Mouse (Mus musculus): ENCODE results near the gene Olfm2. TPM values are rescaled to one million over a fixed set of nuclear protein-coding genes. Genes with fewer than 3 reads are reported as not detected.

The Olfm2 gene
- total and polyA plus RNA-seq, 3 experiments, result 0.08 to 0.47 TPM; not detected in 1

- dilution Hi-C loops (cut with MboI; ENCODE audit: extremely low pct_ligation_motif_present, extremely low pct_unique_long_range_greater_than_20kb, low sequenced_read_pairs), result no loop called here
These were observed 32.6 kb downstream of the Olfm2 start for GRCm38 (mm10) chr9:20713478-20713987.

DNA sequence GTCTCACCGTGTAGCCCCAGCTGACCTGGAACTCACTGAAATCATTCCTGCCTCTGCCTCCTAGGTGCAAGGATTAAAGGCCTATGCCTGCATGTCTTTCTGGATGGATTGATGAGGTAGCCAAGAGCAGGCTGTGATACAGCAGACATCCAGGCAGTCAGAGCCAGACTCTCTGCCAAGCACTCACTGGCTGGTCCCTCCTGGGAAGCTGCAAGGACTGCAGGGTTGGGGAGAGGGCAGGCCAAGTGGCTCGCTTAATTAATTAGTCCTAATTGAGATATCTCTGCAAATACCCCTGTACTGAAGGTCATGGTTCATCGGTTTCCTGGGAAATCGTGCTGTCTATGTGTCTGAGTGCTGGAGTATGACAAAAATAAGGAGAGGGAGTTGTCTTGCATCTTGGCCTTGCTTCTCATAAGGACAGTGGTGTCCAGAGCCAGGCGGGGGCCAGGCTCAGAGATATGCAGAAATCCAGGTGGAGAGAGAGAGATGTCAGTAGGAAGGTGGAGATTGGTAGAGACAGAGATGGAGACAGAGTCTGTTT is 33.1 kb downstream of the Olfm2 start:
- DNase-seq (ENCODE audit: extremely low read depth), result no peak
- dilution Hi-C loops (cut with MboI; ENCODE audit: extremely low pct_ligation_motif_present, extremely low pct_unique_long_range_greater_than_20kb, low sequenced_read_pairs) (no loop called here), in situ Hi-C loops (cut with MboI; ENCODE audit: low pct_ligation_motif_present, low pct_unique_long_range_greater_than_20kb, low sequenced_read_pairs) (no loop called here)
- H3K9ac ChIP-seq (ENCODE audit: insufficient read depth, low read depth), result no peak overlapping the region
- H3K79me2 ChIP-seq (replicated peaks; ENCODE audit: control insufficient read depth, extremely low read depth, insufficient read depth, poor library complexity, severe bottlenecking), result no peaks in the 10 kb centered on the region
- no peak overlapping the region for H3K4me3 ChIP-seq (replicated peaks in 1 of 3; ENCODE audit: low read depth in 2 of 3, low read length in 2 of 3, poor library complexity in 1 of 3)
- no peaks in the 10 kb centered on the region for H3K36me3 ChIP-seq (replicated peaks in 1 of 2; ENCODE audit: control insufficient read depth in 1 of 2, insufficient read depth in 1 of 2, low read length in 1 of 2)
- H3K4me2 ChIP-seq (ENCODE audit: insufficient read depth, low read depth, poor library complexity, severe bottlenecking), result no peak overlapping the region
- no peak overlapping the region for H3K27ac ChIP-seq (ENCODE audit: insufficient read depth, low read depth)
- H3K4me1 ChIP-seq (ENCODE audit: control insufficient read depth in 1 of 2, insufficient read depth in 2 of 2), result no peaks in the 10 kb centered on the region
- no peak for TF ChIP-seq RAD21 (IDR thresholded peaks at IDR 0.05; ENCODE audit: low read depth, low read length)
- TF ChIP-seq JUN (IDR thresholded peaks at IDR 0.05; ENCODE audit: insufficient read depth, low read depth, low read length), result no peak
- no peak for TF ChIP-seq JUND (conservative IDR thresholded peaks at IDR 0.05; ENCODE audit: low read depth, low read length)
- peaks cover 9% of the 10 kb centered on the region for H3K9me3 ChIP-seq (replicated peaks; ENCODE audit: low read length)
- H3K27me3 ChIP-seq (replicated peaks), result peaks cover 69% of the 10 kb centered on the region

More at GRCm38 (mm10) chr9:20713478-20713987, 32.6 kb downstream of the Olfm2 start:
- Histone ChIP-seq H3K27ac (ENCODE audit: insufficient read depth, low read depth) (no peak overlapping the region), H3K4me2 (ENCODE audit: insufficient read depth, low read depth, poor library complexity, severe bottlenecking) (no peak overlapping the region), H3K9ac (ENCODE audit: insufficient read depth, low read depth) (no peak overlapping the region), H3K36me3 (replicated peaks in 1 of 2; ENCODE audit: control insufficient read depth in 1 of 2, insufficient read depth in 1 of 2, low read length in 1 of 2) (no peaks in the 10 kb centered on the region), H3K79me2 (replicated peaks; ENCODE audit: control insufficient read depth, extremely low read depth, insufficient read depth, poor library complexity, severe bottlenecking) (no peaks in the 10 kb centered on the region), H3K9me3 (replicated peaks; ENCODE audit: low read length) (peaks cover 12% of the 10 kb centered on the region), H3K4me3 (replicated peaks in 1 of 3; ENCODE audit: low read depth in 2 of 3, low read length in 2 of 3, poor library complexity in 1 of 3) (no peak overlapping the region), H3K4me1 (ENCODE audit: control insufficient read depth in 1 of 2, insufficient read depth in 2 of 2) (no peaks in the 10 kb centered on the region), H3K27me3 (replicated peaks) (peaks cover 68% of the 10 kb centered on the region)
- in situ Hi-C loops (cut with MboI; ENCODE audit: low pct_ligation_motif_present, low pct_unique_long_range_greater_than_20kb, low sequenced_read_pairs), result no loop called here
- TF ChIP-seq GABPA (IDR thresholded peaks at IDR 0.05; ENCODE audit: insufficient replicate concordance, low read depth, low read length), result no peak
- TF ChIP-seq UBTF (IDR thresholded peaks at IDR 0.05; ENCODE audit: low read depth, low read length), result no peak
- TF ChIP-seq RCOR1 (conservative IDR thresholded peaks at IDR 0.05; ENCODE audit: low read depth, low read length), result no peak
- TF ChIP-seq NELFE (IDR thresholded peaks at IDR 0.05; ENCODE audit: low read depth, low read length), result no peak
- no peak for TF ChIP-seq MYC (IDR thresholded peaks at IDR 0.05; ENCODE audit: low read depth, low read length)
- TF ChIP-seq HCFC1 (IDR thresholded peaks at IDR 0.05; ENCODE audit: low read depth, low read length), result no peak
- TF ChIP-seq E2F4 (IDR thresholded peaks at IDR 0.05; ENCODE audit: insufficient replicate concordance, low read depth, low read length), result no peak
- TF ChIP-seq SMC3 (IDR thresholded peaks at IDR 0.05; ENCODE audit: low read depth, low read length), result no peak
- no peak for DNase-seq (ENCODE audit: extremely low read depth)

- dilution Hi-C loops (cut with MboI; ENCODE audit: extremely low pct_ligation_motif_present, extremely low pct_unique_long_range_greater_than_20kb, low sequenced_read_pairs) (no loop called here), in situ Hi-C loops (cut with MboI; ENCODE audit: low pct_ligation_motif_present, low pct_unique_long_range_greater_than_20kb, low sequenced_read_pairs) (no loop called here)
- Histone ChIP-seq H3K9me3 (replicated peaks; ENCODE audit: low read length) (peaks cover 9% of the 10 kb centered on the region), H3K4me1 (ENCODE audit: control insufficient read depth in 1 of 2, insufficient read depth in 2 of 2) (no peaks in the 10 kb centered on the region), H3K27me3 (replicated peaks) (peaks cover 60% of the 10 kb centered on the region), H3K27ac (ENCODE audit: insufficient read depth, low read depth) (no peak overlapping the region), H3K9ac (ENCODE audit: insufficient read depth, low read depth) (no peak overlapping the region), H3K36me3 (replicated peaks in 1 of 2; ENCODE audit: control insufficient read depth in 1 of 2, insufficient read depth in 1 of 2, low read length in 1 of 2) (no peaks in the 10 kb centered on the region), H3K4me3 (replicated peaks in 1 of 3; ENCODE audit: low read depth in 2 of 3, low read length in 2 of 3, poor library complexity in 1 of 3) (no peak overlapping the region), H3K79me2 (replicated peaks; ENCODE audit: control insufficient read depth, extremely low read depth, insufficient read depth, poor library complexity, severe bottlenecking) (no peaks in the 10 kb centered on the region), H3K4me2 (ENCODE audit: insufficient read depth, low read depth, poor library complexity, severe bottlenecking) (no peak overlapping the region)
- no peak for TF ChIP-seq CHD2 (IDR thresholded peaks at IDR 0.05; ENCODE audit: low read length)
- DNase-seq (ENCODE audit: extremely low read depth), result no peak
These were observed 35.7 kb downstream of the Olfm2 start for GRCm38 (mm10) chr9:20710471-20710870.
